Mouse (Mus musculus): Measurements from ENCODE around the gene Zfp735. TPM values are rescaled to one million over a fixed set of nuclear protein-coding genes. Genes with fewer than 3 reads are reported as not detected.

Gene Zfp735
- polyA plus RNA-seq (2012), result not detected in 2 replicates

GRCm38 (mm10) chr11:73688478-73688877, at the start of gene Zfp735:
TSS of gene Zfp735 (plus strand) at chr11:73688778.
- no peak for TF ChIP-seq GATA1 (IDR thresholded peaks at IDR 0.05; ENCODE audit: low read length)

GRCm38 (mm10) chr11:73759115-73759514, 70.5 kb downstream of the Zfp735 start:
- TF ChIP-seq GATA1 (IDR thresholded peaks at IDR 0.05; ENCODE audit: low read length), result no peak

Other genes starting within 250 kb of the Zfp735 start
- gene Olfr380, start 231.3 kb upstream of the Zfp735 start, polyA plus RNA-seq (2012), result not detected in 2 replicates
- gene Olfr381, start 197.2 kb upstream of the Zfp735 start, polyA plus RNA-seq (2012), result not detected in 2 replicates
- not detected in 2 replicates for gene Olfr382, start 171.6 kb upstream of the Zfp735 start, polyA plus RNA-seq (2012)
- gene Olfr385, start 95.8 kb upstream of the Zfp735 start, polyA plus RNA-seq (2012), result not detected in 2 replicates
- gene Olfr384, start 90.2 kb upstream of the Zfp735 start, polyA plus RNA-seq (2012), result not detected in 2 replicates
- gene Olfr389, start 91.9 kb downstream of the Zfp735 start, polyA plus RNA-seq (2012), result not detected in 2 replicates
- gene Olfr390, start 94.2 kb downstream of the Zfp735 start, polyA plus RNA-seq (2012), result not detected in 2 replicates
- gene Olfr391-ps, start 114.3 kb downstream of the Zfp735 start, polyA plus RNA-seq (2012), result not detected in 2 replicates
- gene Olfr392, start 128.3 kb downstream of the Zfp735 start, polyA plus RNA-seq (2012), result not detected in 2 replicates
- not detected in 2 replicates for gene Olfr393, start 162.7 kb downstream of the Zfp735 start, polyA plus RNA-seq (2012)
- not detected in 2 replicates for gene Olfr394, start 202.0 kb downstream of the Zfp735 start, polyA plus RNA-seq (2012)
- gene Olfr395, start 220.5 kb downstream of the Zfp735 start, polyA plus RNA-seq (2012), result not detected in 2 replicates
- gene Olfr23, start 247.9 kb downstream of the Zfp735 start, polyA plus RNA-seq (2012), result not detected in 2 replicates